Mouse (Mus musculus) midbrain, embryonic 10.5 days (tissue): ENCODE data around the gene Baiap2l2. TPM values are rescaled to one million over a fixed set of nuclear protein-coding genes. Genes with fewer than 3 reads are reported as not detected.

Experiments used
- DNase-seq: peaks from one replicate; pipeline ENCODE4 v3.0.0-alpha.2; 2017; ENCODE audit warnings: low spot score
- H3K27ac ChIP-seq: fragments of 300-500 bp; sonication (generic); replicated peaks from 2 replicates; pipeline ENCODE4 v1.5.1; 2016; ENCODE audit warnings: mild to moderate bottlenecking
- H3K27me3 ChIP-seq: fragments of 300-500 bp; sonication (generic); 2 replicates; pipeline ENCODE4 v1.6.1; 2016; ENCODE audit warnings: low read depth, mild to moderate bottlenecking; ENCODE audit not compliant: poor library complexity, severe bottlenecking
- H3K36me3 ChIP-seq: fragments of 300-500 bp; sonication (generic); 2 replicates; pipeline ENCODE4 v1.6.1; 2016; ENCODE audit warnings: mild to moderate bottlenecking, moderate library complexity
- H3K4me1 ChIP-seq: fragments of 300-500 bp; sonication (generic); 2 replicates; pipeline ENCODE4 v1.6.1; 2016
- H3K4me3 ChIP-seq: fragments of 300-500 bp; sonication (generic); 2 replicates; pipeline ENCODE4 v1.5.1; 2016; ENCODE audit warnings: mild to moderate bottlenecking, moderate library complexity
- H3K9me3 ChIP-seq: fragments of 300-500 bp; sonication (generic); replicated peaks from 2 replicates; pipeline ENCODE4 v1.6.1; 2016; ENCODE audit warnings: mild to moderate bottlenecking
- WGBS: fragments of 180-500 bp; shearing (Covaris S2); methylation state at CpG from one replicate; pipeline ENCODE4 v1.1.7; 2016; 5-methylcytosine and 5-hydroxymethylcytosine counted together
- polyA plus RNA-seq: library from polyadenylated mRNA; unstranded; fragments of >200 nt; fragmentation: Nextera tagmentation; extraction: Ambion mirVana; gene quantifications from 2 replicates; pipeline ENCODE4 v1.2.1, GENCODE M21; 2016

The Baiap2l2 gene
- polyA plus RNA-seq, 1 experiment from 2014 or later, result 1.1 TPM

- Histone ChIP-seq H3K27ac (peak overlapping the region; percentile 57), H3K36me3 (no peaks in the 10 kb centered on the region), H3K9me3 (no peaks in the 10 kb centered on the region), H3K4me1 (peaks cover 51% of the 10 kb centered on the region), H3K4me3 (no peak overlapping the region), H3K27me3 (no peaks in the 10 kb centered on the region)
- DNase-seq, result no peak
- 81% methylated on average over 6 of the region's 6 CpGs for WGBS
Measured at GRCm38 (mm10) chr15:79322991-79323790, 37.9 kb upstream of the Baiap2l2 start.

- Histone ChIP-seq H3K4me1 (peaks cover 46% of the 10 kb centered on the region), H3K4me3 (no peak overlapping the region), H3K27me3 (no peaks in the 10 kb centered on the region), H3K36me3 (peaks cover 3% of the 10 kb centered on the region), H3K27ac (peak overlapping the region; percentile 30; the same call in 1 of the 2 replicates), H3K9me3 (no peaks in the 10 kb centered on the region)
- 84% methylated on average over 11 of the region's 11 CpGs for WGBS
- DNase-seq, result no peak
Measured at GRCm38 (mm10) chr15:79322281-79322990, 37.1 kb upstream of the Baiap2l2 start.

GRCm38 (mm10) chr15:79321733-79322190, 36.4 kb upstream of the Baiap2l2 start:
- Histone ChIP-seq H3K27ac (no peak overlapping the region), H3K4me1 (peaks cover 40% of the 10 kb centered on the region), H3K27me3 (no peaks in the 10 kb centered on the region), H3K36me3 (peaks cover 7% of the 10 kb centered on the region), H3K4me3 (no peak overlapping the region), H3K9me3 (no peaks in the 10 kb centered on the region)
- WGBS, result 85% methylated on average over 5 of the region's 5 CpGs
- no peak for DNase-seq

- peaks cover 35% of the 10 kb centered on the region for H3K36me3 ChIP-seq
- no peaks in the 10 kb centered on the region for H3K27me3 ChIP-seq
- H3K4me1 ChIP-seq, result no peaks in the 10 kb centered on the region
- H3K27ac ChIP-seq, result no peak overlapping the region; the same call in 1 of the 2 replicates
- H3K9me3 ChIP-seq, result no peaks in the 10 kb centered on the region
- no peak for DNase-seq
- WGBS, result 81% methylated on average over 8 of the region's 8 CpGs
- no peak overlapping the region for H3K4me3 ChIP-seq
Measured at GRCm38 (mm10) chr15:79313848-79314369, 28.6 kb upstream of the Baiap2l2 start.

DNA sequence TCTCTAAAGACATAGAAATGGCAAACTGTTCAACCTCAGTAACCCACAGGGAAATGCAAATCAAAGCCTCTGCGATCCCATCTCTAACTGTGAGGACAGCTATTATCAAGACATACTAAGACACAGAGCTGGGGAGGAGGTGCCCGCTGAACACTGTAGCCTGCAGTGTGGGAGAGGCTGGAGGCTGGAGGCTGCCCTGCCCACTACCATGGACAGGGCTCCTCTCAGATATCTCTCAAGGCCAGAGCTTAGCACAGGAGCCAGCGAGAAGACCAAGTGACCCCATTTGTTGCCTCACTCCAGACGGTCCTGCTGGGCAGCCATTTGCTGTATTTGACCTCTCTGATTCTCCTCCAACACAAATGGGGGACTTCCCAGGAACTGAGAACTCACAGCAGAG, 22.5 kb upstream of the Baiap2l2 start:
- no peak for DNase-seq
- WGBS, result 79% methylated on average over 4 of the region's 4 CpGs
- no peaks in the 10 kb centered on the region for H3K9me3 ChIP-seq
- no peak overlapping the region for H3K4me3 ChIP-seq
- H3K27ac ChIP-seq, result no peak overlapping the region
- H3K36me3 ChIP-seq, result peaks cover 52% of the 10 kb centered on the region
- H3K27me3 ChIP-seq, result no peaks in the 10 kb centered on the region
- peaks cover 6% of the 10 kb centered on the region; the same call in 1 of the 2 replicates for H3K4me1 ChIP-seq

- Histone ChIP-seq H3K36me3 (peaks cover 48% of the 10 kb centered on the region), H3K27me3 (no peaks in the 10 kb centered on the region), H3K27ac (no peak overlapping the region), H3K4me1 (peaks cover 6% of the 10 kb centered on the region; the same call in 1 of the 2 replicates), H3K4me3 (no peak overlapping the region), H3K9me3 (no peaks in the 10 kb centered on the region)
- 75% methylated on average over 23 of the region's 23 CpGs for WGBS
- DNase-seq, result no peak
Measured at GRCm38 (mm10) chr15:79306043-79306637, 20.8 kb upstream of the Baiap2l2 start.

DNA sequence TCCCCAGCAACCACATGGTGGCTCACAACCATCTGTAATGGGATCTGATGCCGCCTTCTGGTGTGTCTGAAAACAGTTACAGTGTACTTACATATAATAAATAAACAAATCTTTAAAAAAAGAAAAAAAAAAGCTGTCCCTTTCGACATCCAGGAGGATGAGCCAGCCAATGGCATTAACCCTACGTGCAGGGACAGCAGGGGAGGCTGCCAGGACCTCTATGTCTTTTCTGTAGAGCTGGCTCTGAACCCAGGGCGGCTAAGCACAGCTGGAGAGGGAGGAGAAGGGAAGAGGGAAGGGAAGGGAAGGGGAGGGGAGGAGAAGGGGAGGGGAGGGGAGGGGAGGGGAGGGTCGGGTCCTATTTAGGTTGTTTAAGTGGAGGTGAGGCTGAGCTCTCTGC, 19.5 kb upstream of the Baiap2l2 start:
- 63% methylated on average over 4 of the region's 5 CpGs for WGBS
- no peak overlapping the region for H3K4me3 ChIP-seq
- H3K36me3 ChIP-seq, result peaks cover 47% of the 10 kb centered on the region
- no peak for DNase-seq
- no peaks in the 10 kb centered on the region for H3K27me3 ChIP-seq
- H3K4me1 ChIP-seq, result peaks cover 6% of the 10 kb centered on the region; the same call in 1 of the 2 replicates
- H3K9me3 ChIP-seq, result no peaks in the 10 kb centered on the region
- no peak overlapping the region for H3K27ac ChIP-seq

GRCm38 (mm10) chr15:79303725-79304124, 18.4 kb upstream of the Baiap2l2 start:
- Histone ChIP-seq H3K27ac (no peak overlapping the region), H3K4me3 (no peak overlapping the region), H3K9me3 (no peaks in the 10 kb centered on the region), H3K4me1 (peaks cover 12% of the 10 kb centered on the region; the same call in 1 of the 2 replicates), H3K27me3 (no peaks in the 10 kb centered on the region), H3K36me3 (peaks cover 46% of the 10 kb centered on the region)
- no peak for DNase-seq
- 87% methylated on average over 8 of the region's 8 CpGs for WGBS

DNA sequence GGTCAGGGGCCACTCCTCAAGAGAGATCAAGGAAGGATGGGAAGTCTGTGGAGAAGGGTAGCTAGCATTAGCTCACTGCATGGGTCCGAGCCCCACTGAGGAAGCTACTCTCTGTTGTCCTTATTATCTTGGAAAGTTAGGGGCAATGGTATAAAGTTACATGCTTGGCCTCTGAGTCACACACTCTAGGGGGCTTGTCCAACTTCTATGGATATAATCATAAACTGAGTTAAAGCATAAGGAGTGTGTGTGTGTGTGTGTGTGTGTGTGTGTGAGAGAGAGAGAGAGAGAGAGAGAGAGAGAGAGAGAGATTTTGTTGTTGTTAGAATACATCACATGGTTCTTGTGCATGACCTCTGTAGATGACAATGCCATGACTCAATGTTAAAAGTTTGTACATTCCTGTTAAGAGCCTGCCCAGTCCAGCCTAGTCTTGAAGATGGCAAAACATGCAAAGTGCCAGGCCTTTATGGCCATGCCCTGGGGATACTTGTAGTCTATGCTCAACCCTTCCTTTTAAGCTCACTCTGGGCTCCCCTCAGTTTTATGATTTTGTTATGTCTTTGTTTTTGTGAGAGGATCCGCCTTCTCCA, 14.3 kb upstream of the Baiap2l2 start:
- no peak overlapping the region for H3K27ac ChIP-seq

GRCm38 (mm10) chr15:79298553-79298952, 13.2 kb upstream of the Baiap2l2 start:
- WGBS, result 94% methylated on average over 6 of the region's 6 CpGs
- no peak overlapping the region for H3K27ac ChIP-seq

More for the DNA sequence above, 14.3 kb upstream of the Baiap2l2 start:
- Histone ChIP-seq H3K4me1 (peaks cover 6% of the 10 kb centered on the region; the same call in 1 of the 2 replicates), H3K27me3 (no peaks in the 10 kb centered on the region), H3K4me3 (no peak overlapping the region), H3K36me3 (peaks cover 16% of the 10 kb centered on the region), H3K9me3 (no peaks in the 10 kb centered on the region)
- DNase-seq, result no peak
- 73% methylated on average over 2 of the region's 2 CpGs for WGBS

DNA sequence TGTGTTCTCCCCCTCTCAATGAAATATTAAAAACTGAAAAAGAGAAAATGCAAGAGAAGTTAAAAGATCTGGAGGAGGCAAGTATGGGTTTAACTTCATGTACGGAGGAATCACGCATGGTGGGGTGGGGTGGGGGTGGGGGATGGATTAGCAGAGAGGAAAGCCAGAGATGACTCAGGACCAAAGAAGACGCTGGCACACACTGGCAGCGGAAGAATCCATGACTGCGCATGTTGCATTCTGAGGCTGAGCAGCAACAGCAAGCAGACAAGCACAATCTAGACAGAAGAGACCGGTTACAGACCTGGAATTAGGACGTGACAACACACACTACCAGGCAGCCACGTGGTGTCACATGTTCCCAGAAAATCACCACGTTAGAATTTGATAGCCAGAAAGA, 7.4 kb upstream of the Baiap2l2 start:
- Histone ChIP-seq H3K27ac (no peak overlapping the region), H3K9me3 (no peaks in the 10 kb centered on the region)

More at GRCm38 (mm10) chr15:79298553-79298952, 13.2 kb upstream of the Baiap2l2 start:
- peaks cover 6% of the 10 kb centered on the region; the same call in 1 of the 2 replicates for H3K4me1 ChIP-seq
- no peaks in the 10 kb centered on the region for H3K27me3 ChIP-seq
- no peaks in the 10 kb centered on the region for H3K9me3 ChIP-seq
- H3K36me3 ChIP-seq, result peaks cover 16% of the 10 kb centered on the region
- H3K4me3 ChIP-seq, result no peak overlapping the region
- no peak for DNase-seq

GRCm38 (mm10) chr15:79290340-79290739, 5.0 kb upstream of the Baiap2l2 start:
- no peak overlapping the region for H3K4me3 ChIP-seq
- DNase-seq, result no peak
- peaks cover 30% of the 10 kb centered on the region for H3K36me3 ChIP-seq
- no peaks in the 10 kb centered on the region for H3K4me1 ChIP-seq
- H3K27ac ChIP-seq, result no peak overlapping the region
- WGBS, result 85% methylated on average over 3 of the region's 3 CpGs
- H3K27me3 ChIP-seq, result no peaks in the 10 kb centered on the region
- H3K9me3 ChIP-seq, result no peaks in the 10 kb centered on the region

More for the DNA sequence above, 7.4 kb upstream of the Baiap2l2 start:
- H3K4me1 ChIP-seq, result no peaks in the 10 kb centered on the region
- no peak for DNase-seq
- no peak overlapping the region for H3K4me3 ChIP-seq
- 88% methylated on average over 9 of the region's 9 CpGs for WGBS
- H3K27me3 ChIP-seq, result no peaks in the 10 kb centered on the region
- peaks cover 14% of the 10 kb centered on the region for H3K36me3 ChIP-seq
